Mouse (Mus musculus): ENCODE results near the gene 1110051M20Rik.

The 1110051M20Rik gene

DNA sequence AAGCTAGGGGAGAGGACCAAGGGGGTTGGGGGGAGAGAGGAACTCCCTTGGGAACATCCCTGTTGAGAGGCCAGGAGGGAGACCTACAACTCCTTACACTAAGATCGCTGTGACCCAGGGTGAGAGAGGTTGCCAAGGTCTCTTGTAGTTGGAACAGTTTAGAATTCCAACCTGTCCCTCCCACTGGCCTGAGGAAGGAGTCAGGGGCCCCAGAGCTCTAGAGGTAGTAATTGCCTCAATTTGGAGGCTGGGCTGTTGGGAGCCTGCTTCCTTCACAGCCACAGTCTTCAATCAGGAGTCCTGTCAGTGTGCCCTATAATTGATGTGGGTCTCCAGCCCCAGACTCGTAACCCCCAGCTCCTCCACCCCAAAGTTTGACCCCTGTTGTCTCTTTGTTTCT, 17.7 kb upstream of the 1110051M20Rik start:
- ChIA-PET POLR2A (interaction anchor here in 2 of 4 experiments (0.8 to 2.4 kb wide), 10 partner anchors 11 to 347 kb away, joined by 3 to 8 read pairs (median 3); partner anchors contain the start of genes 1110051M20Rik (in 1 of the 2), Ckap5 (in 1 of the 2) and Ddb2 (in 1 of the 2)), CTCF (interaction anchor here in 3 of 4 experiments (1.0 to 1.3 kb wide), 4 partner anchors 14 to 176 kb away, joined by 3 to 5 read pairs (median 4); no protein-coding TSS in a partner anchor)

DNA sequence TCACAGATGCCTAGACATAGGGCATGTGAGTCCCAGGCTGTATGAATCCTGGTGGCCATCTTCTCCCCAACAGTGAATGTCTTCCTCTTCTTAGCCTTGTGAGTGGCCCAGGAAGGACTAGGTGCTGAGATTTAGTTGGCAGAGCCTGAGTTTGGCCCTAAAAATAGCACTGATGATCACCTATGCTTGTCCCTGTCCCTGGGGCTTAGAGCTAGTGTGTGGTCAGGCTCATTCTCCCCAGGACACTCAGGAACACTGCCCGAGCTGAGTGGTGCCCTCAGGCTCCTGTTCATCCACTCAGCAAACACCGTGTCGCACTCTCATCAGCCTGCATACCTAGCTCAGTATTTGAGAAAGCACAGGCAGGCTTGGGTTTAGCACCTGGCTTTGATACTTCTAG, 16.8 kb upstream of the 1110051M20Rik start:
- ChIA-PET CTCF (interaction anchor here in 3 of 4 experiments (0.7 to 1.3 kb wide), 3 partner anchors 15 to 136 kb away, joined by 4 to 6 read pairs (median 5); no protein-coding TSS in a partner anchor), POLR2A (interaction anchor here in 1 of 4 experiments (2.0 kb wide), 1 partner anchor 30 kb away, joined by 4 read pairs; no protein-coding TSS in a partner anchor)

- CTCF ChIA-PET = interaction anchor here in 3 of 4 experiments (0.6 to 3.0 kb wide), 9 partner anchors 8 to 385 kb away, joined by 3 to 15 read pairs (median 6); partner anchors contain the start of gene Arfgap2 (in 1 of the 3)
- POLR2A ChIA-PET = interaction anchor here in 3 of 4 experiments (1.1 to 3.9 kb wide), 7 partner anchors 13 to 196 kb away, joined by 3 to 15 read pairs (median 4); partner anchors contain the start of genes 1110051M20Rik (in 1 of the 3) and Arfgap2 (in 1 of the 3)
Measured at GRCm38 (mm10) chr2:91460771-91461170, 16.3 kb upstream of the 1110051M20Rik start.

DNA sequence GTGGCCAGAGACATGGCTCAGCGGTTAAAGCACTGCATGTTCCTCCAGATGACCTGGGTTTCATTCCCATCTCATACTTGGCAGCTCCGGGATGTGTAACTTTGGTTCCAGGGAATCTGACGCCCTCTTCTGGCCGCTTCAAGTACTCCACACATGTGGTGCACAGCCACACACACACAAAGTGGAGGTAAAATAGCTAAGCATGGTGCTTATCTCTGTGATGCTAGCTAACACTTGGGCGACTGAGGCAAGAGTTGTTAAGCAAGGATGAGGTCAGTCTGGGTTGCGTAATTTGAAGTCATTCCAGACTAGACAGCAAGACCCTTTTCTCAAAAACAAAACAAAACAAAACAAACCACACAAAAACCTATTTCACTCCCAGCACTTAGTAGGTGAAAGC, 15.6 kb upstream of the 1110051M20Rik start:
- ChIA-PET POLR2A (interaction anchor here in 3 of 4 experiments (0.9 to 3.9 kb wide), 11 partner anchors 8 to 223 kb away, joined by 3 to 15 read pairs (median 4); partner anchors contain the start of genes 1110051M20Rik (in 1 of the 3), Arfgap2 (in 1 of the 3) and Ddb2 (in 1 of the 3)), CTCF (interaction anchor here in 3 of 4 experiments (0.6 to 3.0 kb wide), 10 partner anchors 8 to 195 kb away, joined by 3 to 15 read pairs (median 6); partner anchors contain the start of gene Arfgap2 (in 1 of the 3))

- ChIA-PET POLR2A (interaction anchor here (0.6 to 3.9 kb wide), 41 partner anchors 9 to 521 kb away, joined by 3 to 15 read pairs (median 4); partner anchors contain the start of genes Arfgap2 (in 3 of the 4), 1110051M20Rik (in 2 of the 4), Ckap5 (in 2 of the 4) and Ddb2 (in 1 of the 4)), CTCF (interaction anchor here (0.6 to 3.0 kb wide), 25 partner anchors 9 to 419 kb away, joined by 3 to 15 read pairs (median 4); partner anchors contain the start of gene 1110051M20Rik (in 1 of the 4))
Measured at GRCm38 (mm10) chr2:91458673-91459391, 14.3 kb upstream of the 1110051M20Rik start.

DNA sequence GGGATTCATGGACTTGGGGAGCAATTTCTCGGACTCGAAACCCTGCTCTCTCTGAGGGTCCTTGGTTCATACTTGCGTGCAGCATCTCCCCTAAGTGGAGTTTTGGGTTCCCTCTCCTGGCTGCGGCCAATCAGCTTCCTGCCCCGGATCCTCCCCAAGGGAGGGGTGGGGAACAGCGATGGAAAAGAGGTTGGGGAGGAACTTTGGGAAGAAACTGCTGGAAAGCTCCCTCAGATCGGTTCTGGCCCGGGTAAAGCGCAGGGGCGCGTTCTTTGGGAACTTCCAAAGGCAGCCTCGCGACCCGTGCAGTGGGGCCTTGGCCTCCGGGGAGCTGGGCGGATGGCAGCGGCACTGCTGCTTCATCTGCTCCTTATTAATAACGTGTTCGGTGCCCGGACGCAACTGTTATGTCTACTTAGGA, 13.8 kb upstream of the 1110051M20Rik start:
- CTCF ChIA-PET = interaction anchor here in 3 of 4 experiments (0.7 to 3.0 kb wide), 15 partner anchors 8 to 387 kb away, joined by 3 to 15 read pairs (median 3); partner anchors contain the start of gene 1110051M20Rik (in 1 of the 3)
- POLR2A ChIA-PET = interaction anchor here (0.7 to 3.9 kb wide), 41 partner anchors 9 to 573 kb away, joined by 3 to 15 read pairs (median 4); partner anchors contain the start of genes Arfgap2 (in 3 of the 4), Ckap5 (in 2 of the 4), 1110051M20Rik (in 1 of the 4) and C1qtnf4 (in 1 of the 4)

- ChIA-PET CTCF (interaction anchor here in 3 of 4 experiments (0.7 to 3.0 kb wide), 9 partner anchors 8 to 387 kb away, joined by 3 to 15 read pairs (median 3); no protein-coding TSS in a partner anchor), POLR2A (interaction anchor here (0.7 to 3.9 kb wide), 36 partner anchors 8 to 572 kb away, joined by 3 to 15 read pairs (median 4); partner anchors contain the start of genes 1110051M20Rik (in 3 of the 4), Arfgap2 (in 3 of the 4), Ckap5 (in 2 of the 4) and C1qtnf4 (in 1 of the 4))
Measured at GRCm38 (mm10) chr2:91457656-91458251, 13.2 kb upstream of the 1110051M20Rik start.

DNA sequence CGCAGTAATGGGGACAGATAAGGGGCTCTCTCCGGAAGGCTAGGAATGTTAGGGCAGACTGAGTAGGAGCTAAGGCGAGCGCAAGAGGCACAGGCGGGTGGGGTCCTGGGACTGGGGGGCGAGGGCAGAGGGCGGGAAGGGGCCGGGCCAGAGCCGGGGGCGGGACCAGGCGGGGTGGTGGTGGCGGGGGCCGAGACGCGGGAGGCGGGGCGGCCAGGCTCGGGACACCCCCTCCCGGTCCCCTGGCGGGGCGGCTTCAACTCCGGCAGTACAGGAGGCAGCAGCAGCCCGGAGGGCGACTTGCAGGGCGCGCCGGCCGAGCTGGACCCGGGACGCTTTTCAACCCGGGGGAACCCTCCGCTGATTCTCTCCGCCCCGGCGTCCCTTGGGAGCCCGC, 12.8 kb upstream of the 1110051M20Rik start, which contains the start of gene Lrp4:
Gene Lrp4 (plus strand): TSS at position 253 of the 397 bp plus-strand sequence.
- ChIA-PET POLR2A (interaction anchor here in 3 of 4 experiments (0.6 to 3.9 kb wide), 28 partner anchors 8 to 572 kb away, joined by 3 to 15 read pairs (median 5); partner anchors contain the start of genes 1110051M20Rik (in 3 of the 3), Arfgap2 (in 2 of the 3), Ckap5 (in 2 of the 3) and C1qtnf4 (in 1 of the 3)), CTCF (interaction anchor here in 3 of 4 experiments (0.6 to 2.3 kb wide), 7 partner anchors 9 to 386 kb away, joined by 3 to 5 read pairs (median 3); no protein-coding TSS in a partner anchor)

GRCm38 (mm10) chr2:91456491-91457100, 12.1 kb upstream of the 1110051M20Rik start:
- ChIA-PET POLR2A (interaction anchor here in 3 of 4 experiments (0.5 to 2.9 kb wide), 23 partner anchors 12 to 386 kb away, joined by 3 to 11 read pairs (median 4); partner anchors contain the start of genes 1110051M20Rik (in 3 of the 3), Arfgap2 (in 2 of the 3), Ddb2 (in 1 of the 3) and F2 (in 1 of the 3)), CTCF (interaction anchor here (0.6 to 1.4 kb wide), 28 partner anchors 9 to 423 kb away, joined by 3 to 8 read pairs (median 3); partner anchors contain the start of gene 1110051M20Rik (in 3 of the 4))

DNA sequence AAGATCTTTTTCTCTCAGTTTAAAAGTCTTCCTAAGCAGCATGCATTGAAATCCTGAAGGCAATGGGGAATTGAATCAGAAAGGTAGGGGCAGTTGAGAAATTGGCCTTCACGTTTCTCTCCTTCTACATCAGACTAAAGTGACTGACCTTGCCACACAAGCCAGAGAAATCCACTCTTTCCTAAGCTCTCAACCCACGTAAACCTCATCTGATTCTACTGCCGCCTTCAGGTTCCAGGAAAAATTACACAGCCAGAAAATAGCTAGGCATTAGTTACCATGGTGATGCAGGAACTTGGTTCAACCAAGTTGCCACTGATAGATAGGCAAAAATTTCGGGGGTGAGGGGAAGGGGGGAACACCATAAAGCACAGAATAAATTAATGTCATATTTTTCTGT, 11.3 kb upstream of the 1110051M20Rik start:
- ChIA-PET POLR2A (interaction anchor here in 3 of 4 experiments (0.5 to 1.1 kb wide), 15 partner anchors 8 to 387 kb away, joined by 3 to 6 read pairs (median 3); partner anchors contain the start of genes 1110051M20Rik (in 1 of the 3), Arfgap2 (in 1 of the 3), Ddb2 (in 1 of the 3) and Pacsin3 (in 1 of the 3)), CTCF (interaction anchor here (0.5 to 1.4 kb wide), 33 partner anchors 8 to 492 kb away, joined by 3 to 8 read pairs (median 3); partner anchors contain the start of gene 1110051M20Rik (in 3 of the 4))

DNA sequence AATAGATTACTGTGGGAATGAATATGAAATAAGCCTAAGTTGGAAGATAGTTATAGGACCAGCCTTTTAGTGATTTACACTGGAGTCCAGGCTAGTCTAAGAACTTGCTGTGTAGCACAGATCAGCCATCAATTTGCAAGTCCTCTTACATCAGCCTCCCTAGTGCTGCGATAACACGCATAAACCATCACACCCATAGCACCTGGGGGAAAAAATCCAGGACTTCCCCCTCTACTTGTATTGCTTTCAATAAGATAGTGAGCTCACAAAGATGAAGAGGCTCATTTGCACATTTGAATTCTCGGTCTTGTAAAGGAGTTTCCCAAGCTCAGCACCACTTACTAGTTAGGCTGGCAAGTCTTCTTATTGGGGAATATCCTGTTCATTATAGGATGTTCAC, 9.9 kb upstream of the 1110051M20Rik start:
- ChIA-PET POLR2A (interaction anchor here in 1 of 4 experiments (0.6 to 1.2 kb wide), 2 partner anchors 25 to 306 kb away, joined by 3 to 4 read pairs; no protein-coding TSS in a partner anchor), CTCF (no interaction called here)

DNA sequence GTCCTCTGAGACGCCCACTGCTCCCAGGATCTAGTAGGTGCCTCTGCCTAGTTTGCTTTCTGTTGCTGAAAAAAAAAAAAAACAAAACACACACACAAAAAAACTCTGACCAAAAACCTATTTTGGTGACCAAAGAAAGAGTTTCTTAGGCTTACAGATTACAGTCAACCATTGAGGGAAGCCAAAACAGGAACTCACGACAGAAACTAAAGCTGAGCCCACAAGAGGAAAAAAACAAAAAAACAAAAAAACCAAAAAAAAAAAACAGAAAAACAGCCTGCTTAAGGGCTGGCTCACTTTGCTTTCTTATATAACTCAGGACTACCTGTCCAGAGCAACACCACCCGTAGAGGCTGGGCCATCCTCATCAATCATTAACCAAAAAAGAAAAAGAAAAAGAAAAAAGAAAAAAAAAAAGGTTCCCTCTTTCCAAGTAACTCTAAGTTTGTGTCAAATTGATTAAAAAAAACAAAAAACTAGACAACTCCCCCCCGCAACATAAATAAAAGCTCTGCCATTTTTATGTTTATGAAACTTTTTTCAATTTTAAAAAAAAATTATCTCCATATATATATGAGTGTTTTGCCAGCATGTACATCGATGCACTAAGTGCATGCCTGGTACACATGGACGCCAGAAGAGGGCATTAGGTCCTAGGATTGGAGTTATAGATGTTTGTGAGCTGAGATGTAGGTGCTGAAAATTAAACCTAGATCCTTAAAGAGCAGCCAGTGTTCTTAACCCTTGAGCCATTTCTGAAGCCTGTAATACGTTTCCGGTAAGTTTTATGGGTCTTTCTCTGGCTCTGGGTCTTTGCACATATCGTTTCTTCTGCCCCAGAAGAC, 8.9 kb upstream of the 1110051M20Rik start:
- ChIA-PET CTCF (interaction anchor here in 1 of 4 experiments (0.7 kb wide), 1 partner anchor 214 kb away, joined by 4 read pairs; no protein-coding TSS in a partner anchor), POLR2A (interaction anchor here in 3 of 4 experiments (0.6 to 1.6 kb wide), 8 partner anchors 9 to 200 kb away, joined by 3 read pairs; partner anchors contain the start of gene 1110051M20Rik (in 1 of the 3))

DNA sequence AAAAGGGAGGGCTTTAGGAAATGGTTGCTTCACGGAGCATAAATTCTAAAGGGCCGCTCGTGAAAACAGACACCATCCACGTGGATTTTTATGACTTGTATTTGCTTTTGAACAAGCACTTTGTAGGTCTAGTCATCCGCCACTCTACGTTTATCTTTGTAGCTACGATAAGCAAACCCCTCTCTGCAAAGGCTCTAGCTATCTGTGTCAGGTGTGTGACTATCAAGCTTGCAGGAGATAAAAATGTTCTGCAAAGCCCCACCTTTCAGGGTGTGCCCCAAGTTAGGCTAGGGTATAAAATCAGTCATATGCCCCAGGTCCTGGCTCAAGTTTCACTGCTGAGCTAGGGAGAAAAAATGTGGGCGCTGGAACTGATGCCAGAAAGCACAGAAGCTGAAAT, 8.2 kb upstream of the 1110051M20Rik start:
- POLR2A ChIA-PET = interaction anchor here in 2 of 4 experiments (0.6 to 1.6 kb wide), 6 partner anchors 8 to 199 kb away, joined by 3 read pairs; partner anchors contain the start of gene 1110051M20Rik (in 1 of the 2)
- CTCF ChIA-PET = interaction anchor here in 1 of 4 experiments (0.5 kb wide), 1 partner anchor 46 kb away, joined by 5 read pairs; no protein-coding TSS in a partner anchor

DNA sequence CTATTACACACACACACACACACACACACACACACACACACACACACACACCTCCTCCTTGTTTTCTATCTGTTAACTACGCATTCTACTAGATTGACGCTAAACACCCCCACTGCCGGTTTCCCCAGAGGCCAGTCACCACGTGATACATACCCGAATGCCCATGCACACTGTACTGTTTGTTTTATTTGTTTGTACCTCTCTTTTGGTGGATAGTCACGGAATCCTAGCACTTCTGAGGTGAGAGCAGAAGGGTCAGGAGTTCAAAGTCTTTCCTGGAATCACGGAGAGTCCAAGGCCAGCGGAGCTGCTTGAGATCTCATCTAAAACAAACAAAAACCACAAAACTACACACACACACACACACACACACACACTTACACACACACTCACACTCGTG, 5.8 kb upstream of the 1110051M20Rik start:
- ChIA-PET POLR2A (interaction anchor here in 1 of 4 experiments (0.6 to 1.3 kb wide), 4 partner anchors 11 to 227 kb away, joined by 3 to 5 read pairs (median 4); no protein-coding TSS in a partner anchor), CTCF (interaction anchor here (0.5 to 1.4 kb wide), 5 partner anchors 9 to 1388 kb away, joined by 3 to 7 read pairs (median 3); no protein-coding TSS in a partner anchor)

DNA sequence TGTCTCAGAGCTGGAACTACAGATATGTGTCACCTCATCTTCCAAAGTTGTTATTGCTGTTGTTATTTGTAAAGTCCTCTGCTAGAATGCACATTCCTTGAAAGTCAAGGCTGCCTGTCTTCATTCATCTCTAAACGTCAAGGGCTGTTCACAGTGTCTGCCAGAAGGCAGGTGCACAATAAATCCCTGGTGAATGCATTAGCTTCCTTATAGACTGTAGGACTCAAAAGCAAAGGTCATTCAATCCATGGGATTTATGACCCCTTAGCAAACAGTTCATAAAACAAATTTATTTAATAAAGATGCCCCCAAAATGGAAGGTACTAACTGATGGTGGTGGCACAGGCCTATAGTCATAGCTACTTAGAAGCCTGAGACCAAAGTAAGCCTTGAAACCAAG, 5.2 kb upstream of the 1110051M20Rik start:
- CTCF ChIA-PET = interaction anchor here in 3 of 4 experiments (0.5 to 1.4 kb wide), 4 partner anchors 9 to 197 kb away, joined by 3 to 7 read pairs (median 4); no protein-coding TSS in a partner anchor
- POLR2A ChIA-PET = interaction anchor here in 2 of 4 experiments (1.2 to 1.3 kb wide), 2 partner anchors 8 to 11 kb away, joined by 3 to 5 read pairs; partner anchors contain the start of gene Lrp4 (in 1 of the 2)
